Mouse (Mus musculus): ENCODE results near the gene 4933405L10Rik.

4933405L10Rik gene

DNA sequence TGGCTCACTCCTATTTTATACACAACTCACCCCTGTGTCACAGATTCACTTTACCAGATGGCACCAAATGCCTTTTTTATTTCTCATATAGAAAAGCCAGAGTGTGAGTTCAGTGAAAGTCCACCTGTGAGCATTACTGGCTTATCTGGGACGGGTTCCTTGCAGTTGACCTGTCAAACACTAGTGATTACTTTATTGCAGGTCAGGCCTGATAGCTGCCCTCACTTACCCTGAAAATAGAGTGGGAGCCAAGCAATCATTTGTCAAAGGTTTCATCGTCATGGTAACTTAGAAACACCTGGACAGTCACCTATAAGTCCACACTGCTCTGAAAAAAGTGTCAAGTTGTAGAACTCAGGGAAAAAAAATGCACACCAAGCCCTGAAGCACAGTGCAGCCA lies 47.2 kb downstream of the 4933405L10Rik start:
- DNase-seq (ENCODE audit: low read depth): no peak

DNA sequence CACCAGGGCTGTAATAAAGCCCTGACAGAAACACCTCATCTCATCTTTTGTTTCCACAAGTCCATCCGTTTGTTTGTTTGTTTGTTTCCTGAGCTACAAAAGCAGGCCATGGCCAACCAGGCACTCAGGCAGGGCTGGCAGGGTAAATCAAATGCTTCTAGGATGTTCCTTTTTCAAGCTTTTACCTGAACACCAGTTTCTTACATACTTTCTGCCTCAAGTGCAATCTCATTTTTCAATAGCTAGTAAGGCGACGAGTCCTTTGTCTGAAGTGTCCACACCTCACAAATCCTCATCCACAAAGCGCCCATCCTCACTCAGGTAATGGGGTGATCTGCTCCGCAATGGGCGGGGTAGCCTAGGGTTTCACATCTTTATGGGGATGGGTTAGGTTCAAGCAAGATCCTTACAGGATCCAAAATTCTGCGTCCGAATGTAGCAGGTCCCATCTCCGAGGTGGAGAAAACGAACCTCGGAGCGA lies 50.4 kb downstream of the 4933405L10Rik start:
- DNase-seq (ENCODE audit: low read depth): no peak

DNA sequence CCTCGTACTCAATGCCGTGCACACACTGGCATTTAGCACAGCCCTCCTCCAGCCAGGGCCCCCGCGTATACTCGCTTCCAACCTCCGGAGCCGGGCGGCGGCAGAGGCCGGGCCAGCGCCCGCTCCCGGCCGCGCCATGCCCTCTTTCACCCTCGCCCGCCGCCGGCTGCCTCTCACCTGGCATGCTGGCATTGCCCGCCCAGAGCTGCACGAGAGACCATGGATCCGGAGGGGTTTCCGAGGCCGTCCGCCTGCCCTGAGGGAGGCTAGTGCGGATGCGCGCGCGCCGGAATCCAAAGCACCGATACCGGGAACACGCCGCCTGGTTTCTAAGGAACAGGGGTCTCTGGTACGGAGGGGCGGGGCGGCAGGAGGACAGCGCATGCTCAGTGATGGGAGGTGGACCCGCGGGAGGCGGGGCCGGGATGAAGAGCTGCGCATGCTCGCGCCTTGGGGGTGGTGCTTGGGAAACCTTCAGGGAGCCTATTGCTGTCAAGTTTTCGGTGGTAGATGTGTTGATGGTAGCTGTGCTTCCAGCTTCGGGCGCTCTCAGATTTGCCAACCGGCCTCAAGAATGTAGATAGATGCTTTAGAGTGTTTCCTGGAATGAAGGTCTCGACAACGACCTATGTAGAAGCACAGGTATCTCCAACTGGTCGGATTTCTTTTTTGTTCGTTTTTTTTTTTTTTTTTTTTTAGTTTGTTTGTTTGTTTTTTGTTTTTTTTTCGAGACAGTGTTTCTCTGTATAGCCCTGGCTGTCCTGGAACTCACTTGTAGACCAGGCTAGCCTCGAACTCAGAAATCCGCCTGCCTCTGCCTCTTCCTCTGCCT lies 51.0 kb downstream of the 4933405L10Rik start, which contains the start of gene Gfod2:
TSS of gene Gfod2 (minus strand) at position 388 of the 832 bp plus-strand sequence.
- DNase-seq (ENCODE audit: low read depth): peak; percentile 97
